Mouse (Mus musculus): ENCODE results near the gene Git2.

GRCm38 (mm10) chr5:114776174-114776573 lies 857 bp upstream of the Git2 start:
- TF ChIP-seq CTCF (IDR thresholded peaks at IDR 0.05; ENCODE audit: low read depth, low read length) (no peak), POLR2A (IDR thresholded peaks at IDR 0.05; ENCODE audit: extremely low read depth, insufficient read depth, low read length) (no peak)

All from liver, adult 2 months (tissue).